Comparison of ENCODE assay signal across 19 mouse cellular contexts in the genomic region with DNA sequence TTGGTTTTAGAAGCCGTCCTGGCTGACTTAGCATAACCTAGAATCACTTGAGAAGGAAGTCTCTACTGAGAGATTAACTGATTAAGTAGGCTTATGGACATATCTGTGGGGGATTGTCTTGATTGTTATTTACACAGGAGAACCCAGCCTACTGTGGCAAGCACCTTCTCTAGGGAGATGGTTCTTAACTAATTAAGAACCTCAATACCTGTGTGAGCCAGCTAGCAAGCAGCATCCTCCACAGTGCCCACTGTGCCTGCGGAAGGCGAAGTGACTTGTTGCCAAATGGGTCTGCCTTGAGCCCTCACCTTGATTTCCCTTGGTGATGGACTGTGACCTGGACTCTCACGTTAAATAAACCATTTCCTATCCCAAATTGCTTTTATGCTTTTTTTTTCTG.
DNase-seq lines count a peak whose midpoint lies in the region; ATAC-seq lines count a peak whose summit lies in the region.
"Had no signal": no experiment of that assay in that cellular context is flagged by ENCODE, and none has a peak within 500 bp of the region (broad histone marks: within the 10 kb centered on the region; RNA-seq: fewer than 3 reads in every experiment).

No protein-coding gene starts in this region.

- H3K36me3 ChIP-seq in embryonic facial prominence, embryonic 14.5 days (ENCODE audit: control insufficient read depth, insufficient read depth, low read length): no peaks in the 10 kb centered on the region
- H3K36me3 ChIP-seq in embryonic facial prominence, embryonic 10.5 days (replicated peaks): no peaks in the 10 kb centered on the region
- H3K36me3 ChIP-seq: G1E had no signal

- H3K4me2 ChIP-seq in embryonic facial prominence, embryonic 14.5 days (ENCODE audit: low read depth, low read length): no peak overlapping the region

- no peak overlapping the region for H3K4me3 ChIP-seq in embryonic facial prominence, embryonic 14.5 days (ENCODE audit: low read depth, low read length)
- H3K4me3 ChIP-seq in embryonic facial prominence, embryonic 10.5 days: no peak overlapping the region

- ATAC-seq in embryonic facial prominence, embryonic 14.5 days (ENCODE audit: low read depth): peak; percentile 67; the same call in 1 of the 2 replicates
- ATAC-seq: activated CD4-positive, CD25-positive, alpha-beta regulatory T cell, adult 4 months; CD4-positive, CD25-positive, alpha-beta regulatory T cell, adult 4 months; Patski had no signal

- H3K9me3 ChIP-seq in embryonic facial prominence, embryonic 14.5 days (ENCODE audit: control insufficient read depth, low read length): no peaks in the 10 kb centered on the region
- H3K9me3 ChIP-seq in embryonic facial prominence, embryonic 10.5 days: no peaks in the 10 kb centered on the region
- H3K9me3 ChIP-seq: G1E had no signal

- intact Hi-C loops in heart, postnatal 25 days (cut with DNase I): loop anchor here (10.0 kb wide), 1 partner anchor 198 kb away; no protein-coding TSS in a partner anchor

- 79% methylated on average over 4 of the region's 4 CpGs for WGBS in embryonic facial prominence, embryonic 14.5 days
- WGBS in embryonic facial prominence, embryonic 10.5 days: 83% methylated on average over 4 of the region's 4 CpGs

- H3K27me3 ChIP-seq in embryonic facial prominence, embryonic 14.5 days (replicated peaks; ENCODE audit: control insufficient read depth, insufficient read depth, low read length): no peaks in the 10 kb centered on the region; the same call in 1 of the 2 replicates
- peaks cover 7% of the 10 kb centered on the region for H3K27me3 ChIP-seq in embryonic facial prominence, embryonic 10.5 days (replicated peaks; ENCODE audit: low read depth, poor library complexity, severe bottlenecking)
- H3K27me3 ChIP-seq: CH12.LX had no signal

- H3K4me1 ChIP-seq in embryonic facial prominence, embryonic 14.5 days (ENCODE audit: control insufficient read depth, insufficient read depth, low read length): no peaks in the 10 kb centered on the region
- peaks cover 5% of the 10 kb centered on the region; the same call in 1 of the 2 replicates for H3K4me1 ChIP-seq in embryonic facial prominence, embryonic 10.5 days

- no peak for DNase-seq in embryonic facial prominence, embryonic 14.5 days (ENCODE audit: low spot score)
- DNase-seq in embryonic facial prominence, embryonic 10.5 days (ENCODE audit: low spot score): no peak
- peak; percentile 80 for DNase-seq in heart, adult 11 months
- no peak for DNase-seq in heart, postnatal 25 days (ENCODE audit: low spot score)
- DNase-seq: adrenal gland, adult 2 months; adrenal gland, adult 8-10 months; adrenal gland, postnatal 10 days; adrenal gland, postnatal 14 days; adrenal gland, postnatal 25 days; adrenal gland, postnatal 36 days; B cell, adult 2 months; cerebellum, adult 11 months; cerebellum, adult 11-12 months; cerebellum, adult 18-20 months had no signal

- no peak overlapping the region for H3K9ac ChIP-seq in embryonic facial prominence, embryonic 14.5 days (ENCODE audit: low read depth, low read length)

- no peak overlapping the region for H3K27ac ChIP-seq in embryonic facial prominence, embryonic 14.5 days (replicated peaks; ENCODE audit: low read depth, low read length)
- H3K27ac ChIP-seq in embryonic facial prominence, embryonic 10.5 days (replicated peaks): no peak overlapping the region
